Mouse (Mus musculus): Measurements from ENCODE around the gene Cyth3.
A peak's percentile ranks its signal among the peaks of the same experiment; 100 is the strongest.

The Cyth3 gene

GRCm38 (mm10) chr5:143616657-143617329, 5.5 kb upstream of the Cyth3 start:
- DNase-seq = no peak

- no peak for DNase-seq
Observed at GRCm38 (mm10) chr5:143617487-143618209, 4.6 kb upstream of the Cyth3 start.

- no peak for DNase-seq
Observed at GRCm38 (mm10) chr5:143618585-143618984, 3.7 kb upstream of the Cyth3 start.

- DNase-seq = no peak
Observed at GRCm38 (mm10) chr5:143620196-143620595, 2.1 kb upstream of the Cyth3 start.

- peak; percentile 94 for DNase-seq
Observed at GRCm38 (mm10) chr5:143620941-143621340, 1.3 kb upstream of the Cyth3 start.

- no peak for DNase-seq
Observed at GRCm38 (mm10) chr5:143622623-143623150, 440 bp downstream of the Cyth3 start.

- no peak for DNase-seq
Observed at GRCm38 (mm10) chr5:143623356-143624295, 1.4 kb downstream of the Cyth3 start.

- no peak for DNase-seq
Observed at GRCm38 (mm10) chr5:143624449-143624848, 2.2 kb downstream of the Cyth3 start.

- no peak for DNase-seq
Observed at GRCm38 (mm10) chr5:143625497-143625896, 3.2 kb downstream of the Cyth3 start.

GRCm38 (mm10) chr5:143625940-143626588, 3.8 kb downstream of the Cyth3 start:
- no peak for DNase-seq

- DNase-seq = no peak
Observed at GRCm38 (mm10) chr5:143627507-143627906, 5.3 kb downstream of the Cyth3 start.

- no peak for DNase-seq
Observed at GRCm38 (mm10) chr5:143627926-143628325, 5.7 kb downstream of the Cyth3 start.

GRCm38 (mm10) chr5:143629686-143630085, 7.4 kb downstream of the Cyth3 start:
- DNase-seq = no peak

GRCm38 (mm10) chr5:143630214-143630613, 8.0 kb downstream of the Cyth3 start:
- no peak for DNase-seq

- DNase-seq = no peak
Observed at GRCm38 (mm10) chr5:143630738-143631137, 8.5 kb downstream of the Cyth3 start.

- no peak for DNase-seq
Observed at GRCm38 (mm10) chr5:143631559-143631958, 9.3 kb downstream of the Cyth3 start.

GRCm38 (mm10) chr5:143632674-143633557, 10.7 kb downstream of the Cyth3 start:
- no peak for DNase-seq

GRCm38 (mm10) chr5:143633558-143633871, 11.3 kb downstream of the Cyth3 start:
- no peak for DNase-seq

- no peak for DNase-seq
Observed at GRCm38 (mm10) chr5:143633877-143634276, 11.6 kb downstream of the Cyth3 start.

- DNase-seq = no peak
Observed at GRCm38 (mm10) chr5:143634550-143635112, 12.4 kb downstream of the Cyth3 start.

- DNase-seq = no peak
Observed at GRCm38 (mm10) chr5:143635358-143635757, 13.1 kb downstream of the Cyth3 start.
